Mouse (Mus musculus) stomach, postnatal 0 days (tissue): ENCODE results near the gene Ykt6.

ENCODE experiments used
- CTCF ChIP-seq: IDR thresholded peaks from 2 replicates; pipeline ENCODE4 v1.5.1; 2016; ENCODE audit warnings: antibody characterized with exemption, low read depth, mild to moderate bottlenecking, moderate library complexity
- EP300 ChIP-seq: optimal IDR thresholded peaks from 2 replicates; pipeline ENCODE3; 2016; ENCODE audit warnings: antibody characterized with exemption

DNA sequence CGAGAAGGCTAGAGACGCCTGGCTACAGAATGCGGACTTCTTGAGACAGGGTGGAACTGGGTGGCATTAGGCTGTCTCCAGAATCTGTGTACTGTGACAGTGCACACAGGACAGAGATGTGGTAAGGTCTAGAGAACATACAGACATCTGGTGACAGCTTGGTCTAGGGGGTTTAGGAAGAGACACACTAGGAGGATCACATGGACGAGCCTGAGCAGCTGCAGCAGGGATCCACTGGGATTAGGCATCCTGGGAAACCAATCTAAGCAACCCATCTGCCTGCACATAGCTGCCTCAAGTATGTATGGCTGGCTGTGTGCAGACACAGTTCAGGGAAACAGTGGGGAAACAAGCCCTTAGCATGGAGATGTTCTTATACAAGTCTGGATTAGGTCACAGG lies 41.6 kb upstream of the Ykt6 start:
- no peak for TF ChIP-seq EP300
- TF ChIP-seq CTCF = no peak
